Mouse (Mus musculus) stomach, postnatal 0 days (tissue): ENCODE measurements around the gene Brwd1. TPM values are rescaled to one million over a fixed set of nuclear protein-coding genes. Genes with fewer than 3 reads are reported as not detected.
"Not testable (repeated sequence)": the region's sequence is repeated elsewhere in the genome, so short reads cannot be mapped to it uniquely, and the experiment has no call there.

ENCODE experiments used
- ATAC-seq: fragments of 200-750 bp; cut with Nextera tagmentation; 2 replicates; pipeline ENCODE4 v1.8.0; 2017; ENCODE audit not compliant: low FRiP score, low TSS enrichment
- DNase-seq: peaks from one replicate; pipeline ENCODE4 v3.0.0-alpha.2; 2016; ENCODE audit warnings: low spot score
- H3K27ac ChIP-seq: fragments of 300-500 bp; sonication (generic); replicated peaks from 2 replicates; pipeline ENCODE4 v1.5.1; 2014; ENCODE audit warnings: mild to moderate bottlenecking, control low read depth
- H3K27me3 ChIP-seq: fragments of 300-500 bp; sonication (generic); 2 replicates; pipeline ENCODE4 v1.6.1; 2014; ENCODE audit warnings: low read length; ENCODE audit not compliant: control insufficient read depth, insufficient read depth
- H3K36me3 ChIP-seq: fragments of 300-500 bp; sonication (generic); 2 replicates; pipeline ENCODE4 v1.6.1; 2014; ENCODE audit warnings: low read length, mixed read lengths; ENCODE audit not compliant: control insufficient read depth, insufficient read depth
- H3K4me1 ChIP-seq: fragments of 300-500 bp; sonication (generic); replicated peaks from 2 replicates; pipeline ENCODE4 v1.6.1; 2014; ENCODE audit warnings: antibody characterized with exemption; ENCODE audit not compliant: control insufficient read depth, insufficient read depth
- H3K4me2 ChIP-seq: fragments of 300-500 bp; sonication (generic); replicated peaks from 2 replicates; pipeline ENCODE4 v1.6.1; 2014; ENCODE audit warnings: low read depth, mild to moderate bottlenecking, control low read depth, moderate library complexity
- H3K4me3 ChIP-seq: fragments of 300-500 bp; sonication (generic); 2 replicates; pipeline ENCODE4 v1.5.1; 2014; ENCODE audit warnings: low read depth, low read length, control low read depth
- H3K9ac ChIP-seq: fragments of 300-500 bp; sonication (generic); 2 replicates; pipeline ENCODE4 v1.6.1; 2014; ENCODE audit warnings: mild to moderate bottlenecking, low read length, control low read depth, mixed read lengths
- H3K9me3 ChIP-seq: fragments of 300-500 bp; sonication (generic); 2 replicates; pipeline ENCODE4 v1.6.1; 2016; ENCODE audit warnings: low read length; ENCODE audit not compliant: control insufficient read depth
- CTCF ChIP-seq: IDR thresholded peaks from 2 replicates; pipeline ENCODE4 v1.5.1; 2016; ENCODE audit warnings: antibody characterized with exemption, low read depth, mild to moderate bottlenecking, moderate library complexity
- EP300 ChIP-seq: optimal IDR thresholded peaks from 2 replicates; pipeline ENCODE3; 2016; ENCODE audit warnings: antibody characterized with exemption
- WGBS: fragments of 180-500 bp; shearing (Covaris S2); extraction: QIAGEN DNeasy Blood & Tissue Kit; methylation state at CpG from one replicate; pipeline ENCODE4 v1.1.7; 2014; 5-methylcytosine and 5-hydroxymethylcytosine counted together
- polyA plus RNA-seq: library from polyadenylated mRNA; unstranded; fragments of >200 nt; fragmentation: Nextera tagmentation; extraction: Ambion mirVana; gene quantifications from 2 replicates; pipeline ENCODE4 v1.2.1, GENCODE M21; 2015

Gene Brwd1
- polyA plus RNA-seq, 1 experiment from 2014 or later = 31.6 TPM

- Histone ChIP-seq H3K4me1 (no peaks in the 10 kb centered on the region), H3K9me3 (no peaks in the 10 kb centered on the region), H3K27me3 (no peaks in the 10 kb centered on the region), H3K4me2 (no peak overlapping the region), H3K4me3 (no peak overlapping the region), H3K27ac (no peak overlapping the region), H3K9ac (no peak overlapping the region), H3K36me3 (peaks cover 20% of the 10 kb centered on the region)
- TF ChIP-seq CTCF (no peak), EP300 (no peak)
- DNase-seq (no peak), ATAC-seq (no peak)
- 76% methylated on average over 5 of the region's 5 CpGs for WGBS
Measured at GRCm38 (mm10) chr16:95999291-95999690, 83.0 kb downstream of the Brwd1 start.

GRCm38 (mm10) chr16:95996156-95996555 is 86.2 kb downstream of the Brwd1 start:
- H3K9me3 ChIP-seq = no peaks in the 10 kb centered on the region
- H3K36me3 ChIP-seq = peaks cover 7% of the 10 kb centered on the region; the same call in 1 of the 2 replicates
- H3K4me3 ChIP-seq = no peak overlapping the region
- no peak overlapping the region for H3K4me2 ChIP-seq
- ATAC-seq = no peak
- DNase-seq = no peak
- WGBS = 76% methylated on average over 7 of the region's 7 CpGs
- H3K4me1 ChIP-seq = no peaks in the 10 kb centered on the region
- no peaks in the 10 kb centered on the region for H3K27me3 ChIP-seq
- TF ChIP-seq EP300 (no peak), CTCF (no peak)
- no peak overlapping the region for H3K27ac ChIP-seq
- H3K9ac ChIP-seq = no peak overlapping the region

GRCm38 (mm10) chr16:95994576-95994975 is 87.8 kb downstream of the Brwd1 start:
- H3K4me2 ChIP-seq, H3K9me3 ChIP-seq, ATAC-seq, DNase-seq, H3K27me3 ChIP-seq, H3K36me3 ChIP-seq, H3K4me3 ChIP-seq, H3K4me1 ChIP-seq, H3K9ac ChIP-seq: not testable (repeated sequence)
- H3K27ac ChIP-seq = 0 out of 2 replicates have a peak overlapping the region, but pooled peaks have one; percentile 18
- WGBS = 85% methylated on average over 4 of the region's 4 CpGs

- Histone ChIP-seq H3K9me3 (no peaks in the 10 kb centered on the region), H3K9ac (no peak overlapping the region), H3K36me3 (no peaks in the 10 kb centered on the region), H3K4me3 (no peak overlapping the region), H3K4me2 (no peak overlapping the region), H3K27me3 (no peaks in the 10 kb centered on the region), H3K27ac (no peak overlapping the region), H3K4me1 (no peaks in the 10 kb centered on the region)
- TF ChIP-seq EP300 (no peak), CTCF (no peak)
- ATAC-seq (no peak), DNase-seq (no peak)
- WGBS = 52% methylated on average over 5 of the region's 5 CpGs
Measured at GRCm38 (mm10) chr16:95992596-95992995, 89.7 kb downstream of the Brwd1 start.

GRCm38 (mm10) chr16:95991122-95991900 is 91.0 kb downstream of the Brwd1 start:
- DNase-seq = no peak
- WGBS = 7% methylated on average over 10 of the region's 10 CpGs
- Histone ChIP-seq H3K9me3 (no peaks in the 10 kb centered on the region), H3K4me1 (no peaks in the 10 kb centered on the region), H3K27ac (peak overlapping the region; percentile 72), H3K36me3 (no peaks in the 10 kb centered on the region), H3K9ac (peak overlapping the region; percentile 83), H3K4me3 (peak overlapping the region; percentile 73), H3K27me3 (no peaks in the 10 kb centered on the region), H3K4me2 (peak overlapping the region; percentile 80)
- ATAC-seq = no peak
- TF ChIP-seq CTCF (peak; percentile 42), EP300 (no peak)

- ATAC-seq (peak; percentile 93), DNase-seq (peak; percentile 95)
- Histone ChIP-seq H3K36me3 (no peaks in the 10 kb centered on the region), H3K4me2 (peak within 1 kb of the TSS; percentile 80), H3K4me1 (no peaks in the 10 kb centered on the region), H3K27me3 (no peaks in the 10 kb centered on the region), H3K9ac (peak within 1 kb of the TSS; percentile 83), H3K27ac (peak within 1 kb of the TSS; percentile 85), H3K9me3 (no peaks in the 10 kb centered on the region), H3K4me3 (peak within 1 kb of the TSS; percentile 73)
- under 1% methylated on average over 56 of the region's 62 CpGs for WGBS
- TF ChIP-seq CTCF (peak; percentile 50), EP300 (no peak)
Measured at GRCm38 (mm10) chr16:95990462-95991121, 91.7 kb downstream of the Brwd1 start, which contains the start of gene Psmg1. Gene Psmg1 (minus strand): TSS chr16:95990960.
